ENCODE assay signal across 9 mouse cellular contexts in the genomic region with DNA sequence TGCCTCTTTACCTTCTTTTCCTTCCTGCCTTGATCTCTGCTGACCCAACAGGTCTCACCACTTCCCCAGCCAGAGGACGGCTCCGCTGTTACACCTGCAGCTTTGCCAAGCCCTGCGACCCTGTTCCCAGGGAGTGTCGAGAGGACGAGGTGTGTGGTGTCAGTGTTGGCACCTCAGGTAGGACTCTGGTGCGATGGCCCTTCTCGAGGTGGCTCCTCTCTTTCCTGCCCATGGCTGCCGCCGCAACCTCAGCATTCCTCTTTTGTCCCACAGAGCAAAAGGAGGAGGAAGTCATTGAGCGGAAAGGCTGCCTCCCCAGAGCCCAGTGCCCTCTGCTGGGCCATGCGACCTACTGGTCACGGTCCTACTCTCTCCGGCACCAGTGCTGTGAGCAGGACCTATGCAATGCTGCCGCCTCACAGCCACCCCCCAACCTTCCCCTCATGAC. TPM values are rescaled to one million over a fixed set of nuclear protein-coding genes. Genes with fewer than 3 reads are reported as not detected.
DNase-seq lines count a peak whose midpoint lies in the region; ATAC-seq and TF ChIP-seq lines count a peak whose summit lies in the region.
"Had no signal": no experiment of that assay in that cellular context is flagged by ENCODE, and none has a peak within 500 bp of the region (broad histone marks: within the 10 kb centered on the region; RNA-seq: fewer than 3 reads in every experiment).

A gene (minus strand): TSS at position 280 of the 448 bp plus-strand sequence.

- H3K9ac ChIP-seq in heart, embryonic 11.5 days (ENCODE audit: low read depth, low read length) = peak within 1 kb of the TSS; percentile 72
- H3K9ac ChIP-seq in kidney, embryonic 14.5 days (ENCODE audit: low read depth, low read length) = peak within 1 kb of the TSS; percentile 55
- peak within 1 kb of the TSS; percentile 36 for H3K9ac ChIP-seq in lung, postnatal 0 days (replicated peaks; ENCODE audit: low read depth)

- ATAC-seq in heart, embryonic 11.5 days (replicated peaks; ENCODE audit: insufficient number of reproducible peaks, low FRiP score, low TSS enrichment) = 0 out of 2 replicates have a peak, but pooled peaks have one; percentile 31
- peak; percentile 81 for ATAC-seq in kidney, embryonic 14.5 days (ENCODE audit: low FRiP score, low TSS enrichment)
- peak; percentile 95 for ATAC-seq in lung, postnatal 0 days

- H3K4me3 ChIP-seq in brown adipose tissue, adult 24 weeks (ENCODE audit: insufficient read depth, low read depth, low read length) = peak within 1 kb of the TSS; percentile 63
- H3K4me3 ChIP-seq in heart, embryonic 11.5 days (ENCODE audit: low read depth, low read length) = peak within 1 kb of the TSS; percentile 32
- peak within 1 kb of the TSS; percentile 31 for H3K4me3 ChIP-seq in kidney, embryonic 14.5 days (ENCODE audit: low read length)
- peak within 1 kb of the TSS; percentile 38 for H3K4me3 ChIP-seq in lung, postnatal 0 days (ENCODE audit: low read depth, low read length)

- peak within 1 kb of the TSS; percentile 40 for H3K27ac ChIP-seq in brown adipose tissue, adult 24 weeks (replicated peaks; ENCODE audit: low read depth, low read length)
- H3K27ac ChIP-seq in heart, embryonic 11.5 days (ENCODE audit: low read depth, low read length) = peak within 1 kb of the TSS; percentile 35; the same call in 1 of the 2 replicates
- H3K27ac ChIP-seq in kidney, embryonic 14.5 days (ENCODE audit: low read depth, low read length) = peak within 1 kb of the TSS; percentile 37; the same call in 1 of the 2 replicates
- H3K27ac ChIP-seq in lung, postnatal 0 days (ENCODE audit: low read length) = peak within 1 kb of the TSS; percentile 76

- 16% methylated on average over 14 of the region's 14 CpGs for WGBS in heart, embryonic 11.5 days (ENCODE audit: insufficient replicate concordance)
- 5% methylated on average over 14 of the region's 14 CpGs for WGBS in kidney, embryonic 14.5 days
- WGBS in lung, postnatal 0 days = 3% methylated on average over 14 of the region's 14 CpGs

- no peaks in the 10 kb centered on the region for H3K4me1 ChIP-seq in brown adipose tissue, adult 24 weeks (ENCODE audit: control insufficient read depth, insufficient read depth, insufficient read length, low read length)
- peaks cover 19% of the 10 kb centered on the region for H3K4me1 ChIP-seq in heart, embryonic 11.5 days (ENCODE audit: control insufficient read depth, insufficient read depth, low read length)
- peaks cover 9% of the 10 kb centered on the region; the same call in 1 of the 2 replicates for H3K4me1 ChIP-seq in kidney, embryonic 14.5 days (ENCODE audit: control insufficient read depth, insufficient read depth, low read length)
- H3K4me1 ChIP-seq in lung, postnatal 0 days (ENCODE audit: insufficient read depth, low read depth, low read length) = no peaks in the 10 kb centered on the region

- peak; percentile 69 for DNase-seq in adrenal gland, postnatal 14 days
- no peak for DNase-seq in adrenal gland, postnatal 4 days (ENCODE audit: low spot score in 2 of 2)
- peak; percentile 88 for DNase-seq in lung, postnatal 0 days (ENCODE audit: low spot score)
- DNase-seq in retina, postnatal 7 days (ENCODE audit: low read depth, low spot score) = peak; percentile 20
- no peak for DNase-seq in layer of hippocampus, adult 9-10 months (ENCODE audit: low spot score)

- peak within 1 kb of the TSS; percentile 67 for H3K4me2 ChIP-seq in heart, embryonic 11.5 days
- H3K4me2 ChIP-seq in kidney, embryonic 14.5 days (replicated peaks; ENCODE audit: low read depth, low read length) = peak within 1 kb of the TSS; percentile 50
- peak within 1 kb of the TSS; percentile 56 for H3K4me2 ChIP-seq in lung, postnatal 0 days (replicated peaks; ENCODE audit: low read depth, low read length)

- no peaks in the 10 kb centered on the region for H3K9me3 ChIP-seq in heart, embryonic 11.5 days (replicated peaks; ENCODE audit: control insufficient read depth, low read length)
- peaks cover 3% of the 10 kb centered on the region; the same call in 1 of the 2 replicates for H3K9me3 ChIP-seq in kidney, embryonic 14.5 days (ENCODE audit: control insufficient read depth, low read length)
- no peaks in the 10 kb centered on the region for H3K9me3 ChIP-seq in lung, postnatal 0 days (ENCODE audit: low read length)

- TF ChIP-seq EP300 in lung, postnatal 0 days (IDR thresholded peaks at IDR 0.05) = no peak

- TF ChIP-seq CTCF in lung, postnatal 0 days (IDR thresholded peaks at IDR 0.05) = peak; percentile 85

- no peaks in the 10 kb centered on the region for H3K27me3 ChIP-seq in heart, embryonic 11.5 days (ENCODE audit: control insufficient read depth, insufficient read depth, low read length)
- peaks cover 2% of the 10 kb centered on the region; the same call in 1 of the 2 replicates for H3K27me3 ChIP-seq in kidney, embryonic 14.5 days (ENCODE audit: control insufficient read depth, insufficient read depth, low read length)
- no peaks in the 10 kb centered on the region for H3K27me3 ChIP-seq in lung, postnatal 0 days (replicated peaks; ENCODE audit: insufficient read depth, low read length)

- H3K36me3 ChIP-seq in heart, embryonic 11.5 days (ENCODE audit: control insufficient read depth, insufficient read depth, low read length) = no peaks in the 10 kb centered on the region
- H3K36me3 ChIP-seq in kidney, embryonic 14.5 days (ENCODE audit: control insufficient read depth, insufficient read depth, low read length) = no peaks in the 10 kb centered on the region
- H3K36me3 ChIP-seq in lung, postnatal 0 days (ENCODE audit: insufficient read depth, low read length) = no peaks in the 10 kb centered on the region

RNA-seq across cellular contexts. Expression of the gene that starts here (rescaled TPM):
- 1.1 and 1.7 TPM in 2 replicates for total RNA-seq in adrenal gland, postnatal 14 days (2021)
- total RNA-seq in adrenal gland, postnatal 4 days (2021) = 1 to 10 TPM; 2.0 to 2.4 TPM
- 3.0 TPM in 1 of 2 replicates, not detected in the other for polyA plus RNA-seq in brown adipose tissue, adult 24 weeks (2012; ENCODE audit: insufficient read depth, insufficient read length, missing spikeins)
- polyA plus RNA-seq in heart, embryonic 11.5 days (2014; fragmentation: Nextera tagmentation; extraction: Ambion mirVana) = 2.0 and 2.2 TPM in 2 replicates
- 4.3 and 4.8 TPM in 2 replicates for polyA plus RNA-seq in kidney, embryonic 14.5 days (2014; fragmentation: Nextera tagmentation; extraction: Ambion mirVana)
- 14.4 and 14.7 TPM in 2 replicates for polyA plus RNA-seq in lung, postnatal 0 days (2015; fragmentation: Nextera tagmentation; extraction: Ambion mirVana)
- polyA plus RNA-seq: erythroblast, embryonic 14.5 days had no signal

Comparison
In these comparisons a context has a peak if more than half of its experiments do, and no peak if none do; other contexts are left out.
1. DNase-seq: peak in adrenal gland, postnatal 14 days (single experiment), lung, postnatal 0 days (single experiment) and retina, postnatal 7 days (single experiment); none in adrenal gland, postnatal 4 days (0 of 2) and layer of hippocampus, adult 9-10 months (single experiment).
2. ATAC-seq: peak in every context shown above with its lines; median percentile 95 in lung, postnatal 0 days; 81 in kidney, embryonic 14.5 days; 31 in heart, embryonic 11.5 days.
3. Peak in every context shown above with its lines, with median percentiles within 50 percentile points of each other: H3K27ac ChIP-seq, H3K4me3 ChIP-seq, H3K4me2 ChIP-seq and H3K9ac ChIP-seq.